Comparison of ENCODE assay signal across 17 mouse cellular contexts in genomic region chr14:83983566-83983965, GRCm38 (mm10).
"Had no signal": no experiment of that assay in that cellular context is flagged by ENCODE, and none has a peak within 500 bp of the region (broad histone marks: within the 10 kb centered on the region; RNA-seq: fewer than 3 reads in every experiment).

No protein-coding gene starts in this region.

- H3K27ac ChIP-seq: kidney, postnatal 0 days; layer of hippocampus, adult 2 months; left cerebral cortex, adult 2 months; liver, embryonic 13.5 days; midbrain, embryonic 13.5 days; stomach, embryonic 15.5 days had no signal

- H3K9me3 ChIP-seq: liver, embryonic 13.5 days; midbrain, embryonic 13.5 days; stomach, embryonic 15.5 days had no signal

- H3K4me1 ChIP-seq: liver, embryonic 13.5 days; midbrain, embryonic 13.5 days; stomach, embryonic 15.5 days had no signal

- H3K4me3 ChIP-seq: layer of hippocampus, adult 2 months; left cerebral cortex, adult 2 months; liver, embryonic 13.5 days; midbrain, embryonic 13.5 days; myocyte; stomach, embryonic 15.5 days had no signal

- H3K4me2 ChIP-seq: liver, embryonic 13.5 days; midbrain, embryonic 13.5 days; stomach, embryonic 15.5 days had no signal

- ATAC-seq: intestine, postnatal 0 days; midbrain, embryonic 13.5 days had no signal

- DNase-seq: kidney, adult 2 months; kidney, postnatal 25 days; layer of hippocampus, postnatal 36 days; liver, embryonic 13.5 days; lung, adult 2 months; lung, postnatal 14 days; lung, postnatal 4 days; right cerebral cortex, postnatal 25 days; spleen, adult 18-20 months; thymus, postnatal 25 days had no signal

- H3K36me3 ChIP-seq: liver, embryonic 13.5 days; midbrain, embryonic 13.5 days; stomach, embryonic 15.5 days had no signal

- H3K9ac ChIP-seq: liver, embryonic 13.5 days; midbrain, embryonic 13.5 days; stomach, embryonic 15.5 days had no signal

- H3K27me3 ChIP-seq: liver, embryonic 13.5 days; midbrain, embryonic 13.5 days; stomach, embryonic 15.5 days had no signal
